Mouse (Mus musculus) naive thymus-derived CD4-positive, alpha-beta T cell, adult 2 months (primary cell): ENCODE measurements around the gene Ramp2.

Source experiments
- DNase-seq: peaks from one replicate; pipeline ENCODE4 v3.0.0-alpha.2; 2011; ENCODE audit warnings: low read depth

Gene Ramp2

GRCm38 (mm10) chr11:101265906-101266305 lies 20.1 kb downstream of the Ramp2 start:
- no peak for DNase-seq

GRCm38 (mm10) chr11:101269577-101270116 lies 23.8 kb downstream of the Ramp2 start:
- no peak for DNase-seq

GRCm38 (mm10) chr11:101272446-101272845 lies 26.6 kb downstream of the Ramp2 start:
- no peak for DNase-seq

GRCm38 (mm10) chr11:101275309-101275708 lies 29.5 kb downstream of the Ramp2 start:
- DNase-seq, result no peak

- no peak for DNase-seq
Measured at GRCm38 (mm10) chr11:101276319-101277070, 30.7 kb downstream of the Ramp2 start.

GRCm38 (mm10) chr11:101277381-101278222 lies 31.8 kb downstream of the Ramp2 start:
- DNase-seq, result no peak

GRCm38 (mm10) chr11:101278223-101279192 lies 32.7 kb downstream of the Ramp2 start, which contains the start of the genes Cntd1 and Coa3:
Gene Cntd1 (plus strand): TSS chr11:101279012.
Gene Coa3 (minus strand): TSS chr11:101279114.
- DNase-seq, result peak; percentile 87

GRCm38 (mm10) chr11:101279193-101279569 lies 33.4 kb downstream of the Ramp2 start:
- no peak for DNase-seq

- no peak for DNase-seq
Measured at GRCm38 (mm10) chr11:101280837-101281236, 35.0 kb downstream of the Ramp2 start.

- DNase-seq, result no peak
Measured at GRCm38 (mm10) chr11:101282896-101283295, 37.1 kb downstream of the Ramp2 start.

- DNase-seq, result no peak
Measured at GRCm38 (mm10) chr11:101283805-101284204, 38.0 kb downstream of the Ramp2 start.

- DNase-seq, result no peak
Measured at GRCm38 (mm10) chr11:101287306-101287705, 41.5 kb downstream of the Ramp2 start.

- no peak for DNase-seq
Measured at GRCm38 (mm10) chr11:101291231-101291630, 45.4 kb downstream of the Ramp2 start.

- DNase-seq, result no peak
Measured at GRCm38 (mm10) chr11:101295191-101295590, 49.4 kb downstream of the Ramp2 start.

GRCm38 (mm10) chr11:101300881-101301280 lies 55.1 kb downstream of the Ramp2 start:
- peak; percentile 29 for DNase-seq

GRCm38 (mm10) chr11:101301299-101302003 lies 55.6 kb downstream of the Ramp2 start:
- DNase-seq, result peak; percentile 28

- peak; percentile 92 for DNase-seq
Measured at GRCm38 (mm10) chr11:101302004-101302798, 56.4 kb downstream of the Ramp2 start, which contains the start of gene Becn1. Gene Becn1 (minus strand): TSS chr11:101302286.

- DNase-seq, result no peak
Measured at GRCm38 (mm10) chr11:101307744-101308143, 61.9 kb downstream of the Ramp2 start.
